ENCODE assay signal across 11 mouse cellular contexts in the genomic region with DNA sequence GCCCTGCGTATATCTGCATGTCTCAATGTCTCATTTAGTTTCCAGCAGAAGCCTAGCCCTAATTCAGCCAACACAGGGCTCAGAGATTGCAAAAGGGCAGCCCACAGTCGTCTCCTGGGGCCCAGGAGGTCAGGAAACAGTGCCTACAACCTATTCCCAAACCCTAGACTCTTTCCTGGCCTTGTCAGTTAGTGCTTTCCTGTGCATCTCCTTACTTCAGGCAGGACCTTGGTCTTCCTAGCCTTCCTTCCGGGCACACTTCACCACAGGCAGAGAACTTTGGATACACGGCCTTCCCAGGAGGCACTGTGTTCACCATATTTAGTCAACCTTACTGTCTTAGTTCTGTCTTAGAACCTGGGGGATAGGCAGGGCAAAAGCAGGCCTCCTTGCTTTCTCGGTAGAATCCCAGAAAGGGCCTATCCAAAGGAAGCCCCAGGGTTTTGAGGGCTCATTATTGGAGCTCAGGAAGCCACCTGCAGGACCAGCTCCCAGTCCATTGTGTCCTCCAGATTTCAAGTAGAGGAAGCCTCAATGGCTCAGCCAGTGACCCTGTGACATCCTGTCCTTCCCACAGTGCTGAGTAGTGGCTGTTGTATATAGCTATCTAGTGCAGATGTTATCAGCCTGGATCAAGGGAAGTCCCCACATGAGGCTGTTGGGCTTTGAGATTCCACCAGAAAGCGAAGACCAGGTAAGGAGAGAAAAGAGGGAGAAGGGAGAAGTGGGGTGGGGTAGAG. TPM values are rescaled to one million over a fixed set of nuclear protein-coding genes. Genes with fewer than 3 reads are reported as not detected.
DNase-seq lines count a peak whose midpoint lies in the region; ATAC-seq and TF ChIP-seq lines count a peak whose summit lies in the region.
"Had no signal": no experiment of that assay in that cellular context is flagged by ENCODE, and none has a peak within 500 bp of the region (broad histone marks: within the 10 kb centered on the region; RNA-seq: fewer than 3 reads in every experiment).

No protein-coding gene starts in this region.

- no peaks in the 10 kb centered on the region for H3K27me3 ChIP-seq in hindbrain, embryonic 14.5 days (ENCODE audit: control insufficient read depth, insufficient read depth, low read length)
- H3K27me3 ChIP-seq in hindbrain, embryonic 10.5 days (ENCODE audit: insufficient read depth, poor library complexity, severe bottlenecking) = no peaks in the 10 kb centered on the region
- H3K27me3 ChIP-seq in lung, postnatal 0 days (replicated peaks; ENCODE audit: insufficient read depth, low read length) = no peaks in the 10 kb centered on the region
- no peaks in the 10 kb centered on the region for H3K27me3 ChIP-seq in heart, embryonic 15.5 days
- H3K27me3 ChIP-seq in stomach, embryonic 15.5 days (replicated peaks) = no peaks in the 10 kb centered on the region
- H3K27me3 ChIP-seq in forebrain, embryonic 13.5 days = no peaks in the 10 kb centered on the region

- no peak overlapping the region for H3K9ac ChIP-seq in hindbrain, embryonic 14.5 days
- 0 out of 2 replicates have a peak overlapping the region, but pooled peaks have one; percentile 3 for H3K9ac ChIP-seq in lung, postnatal 0 days (replicated peaks; ENCODE audit: low read depth)
- no peak overlapping the region for H3K9ac ChIP-seq in heart, embryonic 15.5 days
- H3K9ac ChIP-seq in stomach, embryonic 15.5 days = no peak overlapping the region
- no peak overlapping the region for H3K9ac ChIP-seq in forebrain, embryonic 13.5 days

- no peak for TF ChIP-seq EP300 in lung, postnatal 0 days (IDR thresholded peaks at IDR 0.05)

- no peaks in the 10 kb centered on the region for H3K36me3 ChIP-seq in hindbrain, embryonic 14.5 days (replicated peaks; ENCODE audit: control insufficient read depth, insufficient read depth)
- H3K36me3 ChIP-seq in hindbrain, embryonic 10.5 days = no peaks in the 10 kb centered on the region
- H3K36me3 ChIP-seq in lung, postnatal 0 days (ENCODE audit: insufficient read depth, low read length) = no peaks in the 10 kb centered on the region
- no peaks in the 10 kb centered on the region for H3K36me3 ChIP-seq in heart, embryonic 15.5 days
- no peaks in the 10 kb centered on the region for H3K36me3 ChIP-seq in stomach, embryonic 15.5 days
- no peaks in the 10 kb centered on the region for H3K36me3 ChIP-seq in forebrain, embryonic 13.5 days (ENCODE audit: poor library complexity, severe bottlenecking)

- ATAC-seq in hindbrain, embryonic 14.5 days (ENCODE audit: low FRiP score) = no peak
- peak; percentile 48 for ATAC-seq in lung, postnatal 0 days
- no peak for ATAC-seq in heart, embryonic 15.5 days (replicated peaks; ENCODE audit: insufficient number of reproducible peaks, insufficient read depth, low FRiP score, low read depth)
- ATAC-seq in stomach, embryonic 15.5 days (ENCODE audit: insufficient read depth, low FRiP score, low read depth) = no peak
- no peak for ATAC-seq in forebrain, embryonic 13.5 days
- ATAC-seq: hindbrain, postnatal 0 days had no signal

- TF ChIP-seq CTCF in lung, postnatal 0 days (IDR thresholded peaks at IDR 0.05) = no peak

- 0 out of 2 replicates have a peak overlapping the region, but pooled peaks have one; percentile 23 for H3K27ac ChIP-seq in hindbrain, embryonic 14.5 days
- H3K27ac ChIP-seq in hindbrain, embryonic 10.5 days = no peak overlapping the region
- peak overlapping the region; percentile 91 for H3K27ac ChIP-seq in lung, postnatal 0 days (ENCODE audit: low read length)
- H3K27ac ChIP-seq in heart, embryonic 15.5 days = peak overlapping the region; percentile 88
- peak overlapping the region; percentile 38 for H3K27ac ChIP-seq in stomach, embryonic 15.5 days
- H3K27ac ChIP-seq in forebrain, embryonic 13.5 days = no peak overlapping the region
- H3K27ac ChIP-seq: hindbrain, postnatal 0 days had no signal

- H3K4me1 ChIP-seq in hindbrain, embryonic 14.5 days (replicated peaks; ENCODE audit: control insufficient read depth, insufficient read depth, low read length) = no peaks in the 10 kb centered on the region
- H3K4me1 ChIP-seq in hindbrain, embryonic 10.5 days (replicated peaks) = 0 out of 2 replicates have a peak, but pooled peaks cover 4% of the 10 kb centered on the region
- no peaks in the 10 kb centered on the region for H3K4me1 ChIP-seq in lung, postnatal 0 days (ENCODE audit: insufficient read depth, low read depth, low read length)
- 0 out of 2 replicates have a peak, but pooled peaks cover 16% of the 10 kb centered on the region for H3K4me1 ChIP-seq in heart, embryonic 15.5 days (replicated peaks)
- H3K4me1 ChIP-seq in stomach, embryonic 15.5 days = no peaks in the 10 kb centered on the region
- H3K4me1 ChIP-seq in forebrain, embryonic 13.5 days = no peaks in the 10 kb centered on the region

- H3K9me3 ChIP-seq in hindbrain, embryonic 14.5 days (ENCODE audit: control insufficient read depth, low read length) = no peaks in the 10 kb centered on the region
- no peaks in the 10 kb centered on the region for H3K9me3 ChIP-seq in hindbrain, embryonic 10.5 days
- H3K9me3 ChIP-seq in lung, postnatal 0 days (ENCODE audit: low read length) = no peaks in the 10 kb centered on the region
- no peaks in the 10 kb centered on the region for H3K9me3 ChIP-seq in heart, embryonic 15.5 days (replicated peaks)
- H3K9me3 ChIP-seq in stomach, embryonic 15.5 days = no peaks in the 10 kb centered on the region
- no peaks in the 10 kb centered on the region for H3K9me3 ChIP-seq in forebrain, embryonic 13.5 days (replicated peaks)

- no peak for DNase-seq in hindbrain, embryonic 14.5 days (ENCODE audit: low spot score)
- no peak for DNase-seq in hindbrain, embryonic 10.5 days (ENCODE audit: low spot score)
- DNase-seq in lung, postnatal 0 days (ENCODE audit: low spot score) = peak; percentile 39
- no peak for DNase-seq in lung, postnatal 10 days
- DNase-seq in cerebellum, adult 8-10 months = no peak
- DNase-seq: cerebellum, postnatal 14 days had no signal

- 76% methylated on average over 6 of the region's 6 CpGs for WGBS in hindbrain, embryonic 14.5 days
- 81% methylated on average over 6 of the region's 6 CpGs for WGBS in hindbrain, embryonic 10.5 days
- 60% methylated on average over 6 of the region's 6 CpGs for WGBS in lung, postnatal 0 days
- WGBS in heart, embryonic 15.5 days = 72% methylated on average over 6 of the region's 6 CpGs
- 73% methylated on average over 6 of the region's 6 CpGs for WGBS in stomach, embryonic 15.5 days
- WGBS in forebrain, embryonic 13.5 days = 80% methylated on average over 6 of the region's 6 CpGs

- no peak overlapping the region for H3K4me2 ChIP-seq in hindbrain, embryonic 14.5 days (replicated peaks)
- H3K4me2 ChIP-seq in lung, postnatal 0 days (replicated peaks; ENCODE audit: low read depth, low read length) = no peak overlapping the region
- H3K4me2 ChIP-seq in heart, embryonic 15.5 days = no peak overlapping the region
- H3K4me2 ChIP-seq in stomach, embryonic 15.5 days = no peak overlapping the region
- H3K4me2 ChIP-seq in forebrain, embryonic 13.5 days = no peak overlapping the region

- H3K4me3 ChIP-seq in hindbrain, embryonic 14.5 days (replicated peaks; ENCODE audit: low read length) = no peak overlapping the region
- H3K4me3 ChIP-seq in hindbrain, embryonic 10.5 days = no peak overlapping the region
- no peak overlapping the region for H3K4me3 ChIP-seq in lung, postnatal 0 days (ENCODE audit: low read depth, low read length)
- no peak overlapping the region for H3K4me3 ChIP-seq in heart, embryonic 15.5 days
- no peak overlapping the region for H3K4me3 ChIP-seq in stomach, embryonic 15.5 days (replicated peaks)
- H3K4me3 ChIP-seq in forebrain, embryonic 13.5 days = no peak overlapping the region
- H3K4me3 ChIP-seq: erythroblast, embryonic 14.5 days had no signal

RNA-seq across cellular contexts. Expression of a gene that starts 4.7 kb away (rescaled TPM):
- 13.6 and 18.6 TPM in 2 replicates for polyA plus RNA-seq in hindbrain, embryonic 14.5 days (2014; fragmentation: Nextera tagmentation; extraction: Ambion mirVana)
- polyA plus RNA-seq in hindbrain, embryonic 10.5 days (2016; fragmentation: Nextera tagmentation; extraction: Ambion mirVana) = 16.9 and 17.2 TPM in 2 replicates
- 284 and 329 TPM in 2 replicates for polyA plus RNA-seq in lung, postnatal 0 days (2015; fragmentation: Nextera tagmentation; extraction: Ambion mirVana)
- polyA plus RNA-seq in heart, embryonic 15.5 days (2015; fragmentation: Nextera tagmentation; extraction: Ambion mirVana) = 79.4 and 87.1 TPM in 2 replicates
- 35.3 and 38.5 TPM in 2 replicates for polyA plus RNA-seq in stomach, embryonic 15.5 days (2015; fragmentation: Nextera tagmentation; extraction: Ambion mirVana)
- polyA plus RNA-seq in forebrain, embryonic 13.5 days (2015; fragmentation: Nextera tagmentation; extraction: Ambion mirVana) = 10.3 and 11.6 TPM in 2 replicates

RNA-seq across cellular contexts. Expression of a gene that starts 17.9 kb away (rescaled TPM):
- not detected in 2 replicates for polyA plus RNA-seq in hindbrain, embryonic 14.5 days (2014; fragmentation: Nextera tagmentation; extraction: Ambion mirVana)
- polyA plus RNA-seq in hindbrain, embryonic 10.5 days (2016; fragmentation: Nextera tagmentation; extraction: Ambion mirVana) = not detected in 2 replicates
- 8.9 and 10.2 TPM in 2 replicates for polyA plus RNA-seq in lung, postnatal 0 days (2015; fragmentation: Nextera tagmentation; extraction: Ambion mirVana)
- 0.44 and 0.62 TPM in 2 replicates for polyA plus RNA-seq in heart, embryonic 15.5 days (2015; fragmentation: Nextera tagmentation; extraction: Ambion mirVana)
- 0.31 and 0.66 TPM in 2 replicates for polyA plus RNA-seq in stomach, embryonic 15.5 days (2015; fragmentation: Nextera tagmentation; extraction: Ambion mirVana)
- polyA plus RNA-seq in forebrain, embryonic 13.5 days (2015; fragmentation: Nextera tagmentation; extraction: Ambion mirVana) = not detected in 2 replicates
- polyA plus RNA-seq: erythroblast, embryonic 14.5 days; hindbrain, postnatal 0 days had no signal

RNA-seq across cellular contexts. Expression of a gene that starts 30.1 kb away (rescaled TPM):
- polyA plus RNA-seq in hindbrain, embryonic 14.5 days (2014; fragmentation: Nextera tagmentation; extraction: Ambion mirVana) = not detected in 2 replicates
- polyA plus RNA-seq in hindbrain, embryonic 10.5 days (2016; fragmentation: Nextera tagmentation; extraction: Ambion mirVana) = 0.05 TPM in 2 replicates
- polyA plus RNA-seq in lung, postnatal 0 days (2015; fragmentation: Nextera tagmentation; extraction: Ambion mirVana) = 0.04 TPM in 1 of 2 replicates, not detected in the other
- polyA plus RNA-seq in heart, embryonic 15.5 days (2015; fragmentation: Nextera tagmentation; extraction: Ambion mirVana) = 0.06 and 0.24 TPM in 2 replicates
- polyA plus RNA-seq in stomach, embryonic 15.5 days (2015; fragmentation: Nextera tagmentation; extraction: Ambion mirVana) = 0.03 and 0.05 TPM in 2 replicates
- polyA plus RNA-seq in forebrain, embryonic 13.5 days (2015; fragmentation: Nextera tagmentation; extraction: Ambion mirVana) = 0.04 TPM in 1 of 2 replicates, not detected in the other
- polyA plus RNA-seq: erythroblast, embryonic 14.5 days had no signal

Comparison
In these comparisons a context has a peak if more than half of its experiments do, and no peak if none do; other contexts are left out.
1. H3K27ac ChIP-seq: peak in hindbrain, embryonic 14.5 days (single experiment), lung, postnatal 0 days (single experiment), heart, embryonic 15.5 days (single experiment) and stomach, embryonic 15.5 days (single experiment); none in hindbrain, embryonic 10.5 days (single experiment) and forebrain, embryonic 13.5 days (single experiment).